Mouse (Mus musculus): ENCODE measurements around the gene Slc22a23. TPM values are rescaled to one million over a fixed set of nuclear protein-coding genes. Genes with fewer than 3 reads are reported as not detected.

Slc22a23 gene
- polyA plus RNA-seq, 1 experiment from 2014 or later: 3.8 TPM

GRCm38 (mm10) chr13:34298674-34299073 lies 46.3 kb downstream of the Slc22a23 start:
- H3K36me3 ChIP-seq (ENCODE audit: control insufficient read depth, insufficient read depth, low read length): no peaks in the 10 kb centered on the region
- ATAC-seq (ENCODE audit: low read depth): peak; percentile 45
- H3K4me1 ChIP-seq (replicated peaks; ENCODE audit: control insufficient read depth, insufficient read depth, low read length): peaks cover 13% of the 10 kb centered on the region
- H3K4me3 ChIP-seq (ENCODE audit: low read length): no peak overlapping the region
- H3K9me3 ChIP-seq (ENCODE audit: control insufficient read depth, low read length): no peaks in the 10 kb centered on the region
- H3K4me2 ChIP-seq (ENCODE audit: low read depth, low read length): no peak overlapping the region
- H3K27me3 ChIP-seq (ENCODE audit: control insufficient read depth, insufficient read depth, low read depth, low read length): no peaks in the 10 kb centered on the region
- WGBS: 70% methylated on average over 5 of the region's 5 CpGs
- no peak overlapping the region for H3K9ac ChIP-seq (ENCODE audit: low read length)
- peak overlapping the region; percentile 18; the same call in 1 of the 2 replicates for H3K27ac ChIP-seq (ENCODE audit: low read length)

- H3K4me1 ChIP-seq (replicated peaks; ENCODE audit: control insufficient read depth, insufficient read depth, low read length): peaks cover 13% of the 10 kb centered on the region
- ATAC-seq (ENCODE audit: low read depth): no peak
- no peak overlapping the region for H3K4me2 ChIP-seq (ENCODE audit: low read depth, low read length)
- H3K9me3 ChIP-seq (ENCODE audit: control insufficient read depth, low read length): no peaks in the 10 kb centered on the region
- no peaks in the 10 kb centered on the region for H3K36me3 ChIP-seq (ENCODE audit: control insufficient read depth, insufficient read depth, low read length)
- H3K4me3 ChIP-seq (ENCODE audit: low read length): no peak overlapping the region
- H3K9ac ChIP-seq (ENCODE audit: low read length): no peak overlapping the region
- H3K27me3 ChIP-seq (ENCODE audit: control insufficient read depth, insufficient read depth, low read depth, low read length): no peaks in the 10 kb centered on the region
- 93% methylated on average over 6 of the region's 6 CpGs for whole genome bisulfite sequencing
- no peak overlapping the region for H3K27ac ChIP-seq (ENCODE audit: low read length)
These were observed 46.9 kb downstream of the Slc22a23 start for GRCm38 (mm10) chr13:34298061-34298460.

- WGBS: 74% methylated on average over 12 of the region's 12 CpGs
- no peak overlapping the region for H3K4me3 ChIP-seq (ENCODE audit: low read length)
- ATAC-seq (ENCODE audit: low read depth): no peak
- no peaks in the 10 kb centered on the region for H3K9me3 ChIP-seq (ENCODE audit: control insufficient read depth, low read length)
- no peak overlapping the region for H3K9ac ChIP-seq (ENCODE audit: low read length)
- peaks cover 20% of the 10 kb centered on the region for H3K4me1 ChIP-seq (replicated peaks; ENCODE audit: control insufficient read depth, insufficient read depth, low read length)
- H3K27me3 ChIP-seq (ENCODE audit: control insufficient read depth, insufficient read depth, low read depth, low read length): no peaks in the 10 kb centered on the region
- no peak overlapping the region for H3K27ac ChIP-seq (ENCODE audit: low read length)
- no peak overlapping the region for H3K4me2 ChIP-seq (ENCODE audit: low read depth, low read length)
- H3K36me3 ChIP-seq (ENCODE audit: control insufficient read depth, insufficient read depth, low read length): no peaks in the 10 kb centered on the region
These were observed 49.1 kb downstream of the Slc22a23 start for GRCm38 (mm10) chr13:34295787-34296435.

GRCm38 (mm10) chr13:34294212-34294611 lies 50.8 kb downstream of the Slc22a23 start:
- Histone ChIP-seq H3K27me3 (ENCODE audit: control insufficient read depth, insufficient read depth, low read depth, low read length) (no peaks in the 10 kb centered on the region), H3K4me3 (ENCODE audit: low read length) (no peak overlapping the region), H3K36me3 (ENCODE audit: control insufficient read depth, insufficient read depth, low read length) (no peaks in the 10 kb centered on the region), H3K27ac (ENCODE audit: low read length) (peak overlapping the region; percentile 32), H3K9me3 (ENCODE audit: control insufficient read depth, low read length) (no peaks in the 10 kb centered on the region), H3K4me1 (replicated peaks; ENCODE audit: control insufficient read depth, insufficient read depth, low read length) (peaks cover 14% of the 10 kb centered on the region), H3K9ac (ENCODE audit: low read length) (no peak overlapping the region), H3K4me2 (ENCODE audit: low read depth, low read length) (no peak overlapping the region)
- ATAC-seq (ENCODE audit: low read depth): peak; percentile 49; the same call in 1 of the 2 replicates
- WGBS: 48% methylated on average over 4 of the region's 4 CpGs

GRCm38 (mm10) chr13:34292042-34292441 lies 52.9 kb downstream of the Slc22a23 start:
- no peaks in the 10 kb centered on the region for H3K9me3 ChIP-seq (ENCODE audit: control insufficient read depth, low read length)
- H3K4me3 ChIP-seq (ENCODE audit: low read length): no peak overlapping the region
- no peaks in the 10 kb centered on the region for H3K36me3 ChIP-seq (ENCODE audit: control insufficient read depth, insufficient read depth, low read length)
- H3K27me3 ChIP-seq (ENCODE audit: control insufficient read depth, insufficient read depth, low read depth, low read length): no peaks in the 10 kb centered on the region
- H3K4me1 ChIP-seq (replicated peaks; ENCODE audit: control insufficient read depth, insufficient read depth, low read length): peaks cover 10% of the 10 kb centered on the region
- no peak overlapping the region for H3K9ac ChIP-seq (ENCODE audit: low read length)
- H3K27ac ChIP-seq (ENCODE audit: low read length): peak overlapping the region; percentile 53; the same call in 1 of the 2 replicates
- ATAC-seq (ENCODE audit: low read depth): no peak
- 36% methylated on average over 2 of the region's 2 CpGs for WGBS
- H3K4me2 ChIP-seq (ENCODE audit: low read depth, low read length): no peak overlapping the region

- no peaks in the 10 kb centered on the region for H3K9me3 ChIP-seq (ENCODE audit: control insufficient read depth, low read length)
- ATAC-seq (ENCODE audit: low read depth): peak; percentile 44; the same call in 1 of the 2 replicates
- WGBS: 51% methylated on average over 1 of the region's 1 CpGs
- H3K27ac ChIP-seq (ENCODE audit: low read length): peak overlapping the region; percentile 37; the same call in 1 of the 2 replicates
- no peak overlapping the region for H3K4me3 ChIP-seq (ENCODE audit: low read length)
- H3K4me2 ChIP-seq (ENCODE audit: low read depth, low read length): no peak overlapping the region
- H3K27me3 ChIP-seq (ENCODE audit: control insufficient read depth, insufficient read depth, low read depth, low read length): no peaks in the 10 kb centered on the region
- H3K4me1 ChIP-seq (replicated peaks; ENCODE audit: control insufficient read depth, insufficient read depth, low read length): peaks cover 10% of the 10 kb centered on the region
- H3K36me3 ChIP-seq (ENCODE audit: control insufficient read depth, insufficient read depth, low read length): no peaks in the 10 kb centered on the region
- no peak overlapping the region for H3K9ac ChIP-seq (ENCODE audit: low read length)
These were observed 54.6 kb downstream of the Slc22a23 start for GRCm38 (mm10) chr13:34290346-34290745.

- Histone ChIP-seq H3K4me3 (ENCODE audit: low read length) (no peak overlapping the region), H3K9ac (ENCODE audit: low read length) (no peak overlapping the region), H3K4me1 (replicated peaks; ENCODE audit: control insufficient read depth, insufficient read depth, low read length) (peaks cover 10% of the 10 kb centered on the region), H3K27ac (ENCODE audit: low read length) (no peak overlapping the region), H3K9me3 (ENCODE audit: control insufficient read depth, low read length) (no peaks in the 10 kb centered on the region), H3K4me2 (ENCODE audit: low read depth, low read length) (no peak overlapping the region), H3K27me3 (ENCODE audit: control insufficient read depth, insufficient read depth, low read depth, low read length) (no peaks in the 10 kb centered on the region), H3K36me3 (ENCODE audit: control insufficient read depth, insufficient read depth, low read length) (no peaks in the 10 kb centered on the region)
- WGBS: 84% methylated on average over 2 of the region's 2 CpGs
- ATAC-seq (ENCODE audit: low read depth): no peak
These were observed 55.4 kb downstream of the Slc22a23 start for GRCm38 (mm10) chr13:34289567-34289966.

GRCm38 (mm10) chr13:34288129-34288528 lies 56.9 kb downstream of the Slc22a23 start:
- no peaks in the 10 kb centered on the region for H3K27me3 ChIP-seq (ENCODE audit: control insufficient read depth, insufficient read depth, low read depth, low read length)
- peaks cover 7% of the 10 kb centered on the region for H3K4me1 ChIP-seq (replicated peaks; ENCODE audit: control insufficient read depth, insufficient read depth, low read length)
- H3K4me3 ChIP-seq (ENCODE audit: low read length): no peak overlapping the region
- no peak overlapping the region for H3K27ac ChIP-seq (ENCODE audit: low read length)
- no peaks in the 10 kb centered on the region for H3K9me3 ChIP-seq (ENCODE audit: control insufficient read depth, low read length)
- no peak overlapping the region for H3K9ac ChIP-seq (ENCODE audit: low read length)
- 43% methylated on average over 2 of the region's 2 CpGs for WGBS
- H3K4me2 ChIP-seq (ENCODE audit: low read depth, low read length): no peak overlapping the region
- no peak for ATAC-seq (ENCODE audit: low read depth)
- H3K36me3 ChIP-seq (ENCODE audit: control insufficient read depth, insufficient read depth, low read length): no peaks in the 10 kb centered on the region

- WGBS: 26% methylated on average over 9 of the region's 9 CpGs
- Histone ChIP-seq H3K27me3 (ENCODE audit: control insufficient read depth, insufficient read depth, low read depth, low read length) (no peaks in the 10 kb centered on the region), H3K4me2 (ENCODE audit: low read depth, low read length) (0 out of 2 replicates have a peak overlapping the region, but pooled peaks have one; percentile 5), H3K36me3 (ENCODE audit: control insufficient read depth, insufficient read depth, low read length) (no peaks in the 10 kb centered on the region), H3K27ac (ENCODE audit: low read length) (peak overlapping the region; percentile 68), H3K9me3 (ENCODE audit: control insufficient read depth, low read length) (no peaks in the 10 kb centered on the region), H3K4me3 (ENCODE audit: low read length) (no peak overlapping the region), H3K4me1 (replicated peaks; ENCODE audit: control insufficient read depth, insufficient read depth, low read length) (peaks cover 7% of the 10 kb centered on the region), H3K9ac (ENCODE audit: low read length) (no peak overlapping the region)
- ATAC-seq (ENCODE audit: low read depth): 0 out of 2 replicates have a peak, but pooled peaks have one; percentile 38
These were observed 57.3 kb downstream of the Slc22a23 start for GRCm38 (mm10) chr13:34287601-34288083.

Data from lung, embryonic 16.5 days (tissue).